Mouse (Mus musculus) kidney, embryonic 14.5 days (tissue): ENCODE data around the gene Tmem222. TPM values are rescaled to one million over a fixed set of nuclear protein-coding genes. Genes with fewer than 3 reads are reported as not detected.
A peak's percentile ranks its signal among the peaks of the same experiment; 100 is the strongest.

Source experiments
- ATAC-seq: fragments of 200-750 bp; cut with Nextera tagmentation; 2 replicates; pipeline ENCODE4 v1.8.0; 2017; ENCODE audit warnings: moderate number of reproducible peaks, mild to moderate bottlenecking, moderate TSS enrichment, moderate library complexity; ENCODE audit not compliant: low FRiP score, low TSS enrichment
- H3K27ac ChIP-seq: fragments of 300-500 bp; sonication (generic); 2 replicates; pipeline ENCODE4 v1.5.1; 2014; ENCODE audit warnings: low read depth, mild to moderate bottlenecking, low read length, moderate library complexity, mixed read lengths
- H3K27me3 ChIP-seq: fragments of 300-500 bp; sonication (generic); 2 replicates; pipeline ENCODE4 v1.6.1; 2014; ENCODE audit warnings: mild to moderate bottlenecking, low read length; ENCODE audit not compliant: control insufficient read depth, insufficient read depth
- H3K36me3 ChIP-seq: fragments of 300-500 bp; sonication (generic); 2 replicates; pipeline ENCODE4 v1.6.1; 2014; ENCODE audit warnings: low read length, mixed read lengths; ENCODE audit not compliant: control insufficient read depth, insufficient read depth
- H3K4me1 ChIP-seq: fragments of 300-500 bp; sonication (generic); 2 replicates; pipeline ENCODE4 v1.6.1; 2014; ENCODE audit warnings: low read length, mixed read lengths; ENCODE audit not compliant: control insufficient read depth, insufficient read depth
- H3K4me2 ChIP-seq: fragments of 300-500 bp; sonication (generic); replicated peaks from 2 replicates; pipeline ENCODE4 v1.6.1; 2014; ENCODE audit warnings: low read depth, mild to moderate bottlenecking, low read length
- H3K4me3 ChIP-seq: fragments of 300-500 bp; sonication (generic); 2 replicates; pipeline ENCODE4 v1.5.1; 2014; ENCODE audit warnings: mild to moderate bottlenecking, low read length
- H3K9ac ChIP-seq: fragments of 300-500 bp; sonication (generic); 2 replicates; pipeline ENCODE4 v1.6.1; 2014; ENCODE audit warnings: low read depth, mild to moderate bottlenecking, low read length, moderate library complexity
- H3K9me3 ChIP-seq: fragments of 300-500 bp; sonication (generic); 2 replicates; pipeline ENCODE4 v1.6.1; 2016; ENCODE audit warnings: low read length; ENCODE audit not compliant: control insufficient read depth
- WGBS: fragments of 180-500 bp; shearing (Covaris S2); extraction: QIAGEN DNeasy Blood & Tissue Kit; methylation state at CpG from one replicate; pipeline ENCODE4 v1.1.7; 2014; 5-methylcytosine and 5-hydroxymethylcytosine counted together
- polyA plus RNA-seq: library from polyadenylated mRNA; unstranded; fragments of >200 nt; fragmentation: Nextera tagmentation; extraction: Ambion mirVana; gene quantifications from 2 replicates; pipeline ENCODE4 v1.2.1, GENCODE M21; 2014

The Tmem222 gene
- polyA plus RNA-seq, 1 experiment from 2014 or later, result 87.9 TPM

DNA sequence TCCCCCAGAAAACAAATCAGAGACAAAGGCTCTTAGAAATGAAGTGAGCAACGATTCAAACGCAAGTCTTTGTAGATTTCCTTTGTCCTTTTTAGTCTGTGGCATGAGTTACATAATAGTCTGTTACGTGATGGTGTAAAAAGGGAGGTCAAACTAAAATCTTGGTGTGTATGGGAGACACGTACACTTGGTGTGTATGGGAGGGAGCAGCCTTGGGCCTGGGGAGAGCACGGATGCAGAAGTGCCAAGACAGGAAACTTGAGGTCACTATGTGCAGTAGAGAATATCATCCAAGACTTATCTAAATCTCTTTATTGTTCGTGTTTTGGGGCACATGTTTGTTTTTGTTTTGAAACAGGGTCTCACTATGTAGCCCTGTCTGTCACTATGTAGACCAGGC is 475 bp upstream of the Tmem222 start:
- peak overlapping the region; percentile 61 for H3K4me2 ChIP-seq
- peaks cover 23% of the 10 kb centered on the region for H3K4me1 ChIP-seq
- H3K27ac ChIP-seq, result peak overlapping the region; percentile 89
- H3K9ac ChIP-seq, result peak overlapping the region; percentile 88
- no peaks in the 10 kb centered on the region; the same call in 1 of the 2 replicates for H3K36me3 ChIP-seq
- no peak for ATAC-seq
- 28% methylated on average over 6 of the region's 6 CpGs for WGBS
- H3K4me3 ChIP-seq, result peak overlapping the region; percentile 88
- no peaks in the 10 kb centered on the region for H3K9me3 ChIP-seq
- H3K27me3 ChIP-seq, result no peaks in the 10 kb centered on the region

DNA sequence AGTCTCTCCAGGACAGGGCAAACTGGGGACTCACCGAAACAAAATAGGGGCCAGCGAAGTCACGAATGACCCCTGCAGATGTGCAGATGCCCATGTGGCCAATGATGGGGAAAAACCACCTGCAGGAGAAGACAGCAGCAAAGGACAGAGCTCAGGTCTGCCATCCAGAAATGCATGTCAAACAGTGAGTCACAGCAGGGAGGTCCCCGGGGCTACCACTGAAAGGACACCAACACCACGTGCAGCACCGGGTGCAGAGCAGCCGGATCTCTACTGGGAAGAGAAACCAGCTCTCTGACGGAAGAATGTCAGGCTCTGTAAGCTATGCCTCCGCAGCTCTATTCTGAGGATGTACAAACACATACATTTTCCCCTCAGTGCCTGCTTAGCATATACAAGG is 6.7 kb downstream of the Tmem222 start:
- Histone ChIP-seq H3K9me3 (no peaks in the 10 kb centered on the region), H3K36me3 (peaks cover 44% of the 10 kb centered on the region), H3K9ac (no peak overlapping the region), H3K27me3 (no peaks in the 10 kb centered on the region), H3K4me1 (no peaks in the 10 kb centered on the region), H3K27ac (no peak overlapping the region), H3K4me3 (no peak overlapping the region), H3K4me2 (no peak overlapping the region)
- ATAC-seq, result no peak
- WGBS, result 92% methylated on average over 9 of the region's 9 CpGs

- Histone ChIP-seq H3K9ac (no peak overlapping the region), H3K27ac (no peak overlapping the region), H3K4me2 (no peak overlapping the region), H3K4me3 (no peak overlapping the region), H3K9me3 (no peaks in the 10 kb centered on the region), H3K4me1 (no peaks in the 10 kb centered on the region), H3K27me3 (no peaks in the 10 kb centered on the region), H3K36me3 (peaks cover 57% of the 10 kb centered on the region)
- 92% methylated on average over 3 of the region's 3 CpGs for WGBS
- ATAC-seq, result no peak
Measured at GRCm38 (mm10) chr4:133269596-133269995, 8.0 kb downstream of the Tmem222 start.

GRCm38 (mm10) chr4:133268931-133269330 is 8.7 kb downstream of the Tmem222 start:
- Histone ChIP-seq H3K4me3 (no peak overlapping the region), H3K27me3 (no peaks in the 10 kb centered on the region), H3K36me3 (peaks cover 59% of the 10 kb centered on the region), H3K27ac (no peak overlapping the region), H3K4me2 (no peak overlapping the region), H3K9ac (no peak overlapping the region), H3K9me3 (no peaks in the 10 kb centered on the region), H3K4me1 (no peaks in the 10 kb centered on the region)
- ATAC-seq, result no peak
- WGBS, result 90% methylated on average over 3 of the region's 3 CpGs

DNA sequence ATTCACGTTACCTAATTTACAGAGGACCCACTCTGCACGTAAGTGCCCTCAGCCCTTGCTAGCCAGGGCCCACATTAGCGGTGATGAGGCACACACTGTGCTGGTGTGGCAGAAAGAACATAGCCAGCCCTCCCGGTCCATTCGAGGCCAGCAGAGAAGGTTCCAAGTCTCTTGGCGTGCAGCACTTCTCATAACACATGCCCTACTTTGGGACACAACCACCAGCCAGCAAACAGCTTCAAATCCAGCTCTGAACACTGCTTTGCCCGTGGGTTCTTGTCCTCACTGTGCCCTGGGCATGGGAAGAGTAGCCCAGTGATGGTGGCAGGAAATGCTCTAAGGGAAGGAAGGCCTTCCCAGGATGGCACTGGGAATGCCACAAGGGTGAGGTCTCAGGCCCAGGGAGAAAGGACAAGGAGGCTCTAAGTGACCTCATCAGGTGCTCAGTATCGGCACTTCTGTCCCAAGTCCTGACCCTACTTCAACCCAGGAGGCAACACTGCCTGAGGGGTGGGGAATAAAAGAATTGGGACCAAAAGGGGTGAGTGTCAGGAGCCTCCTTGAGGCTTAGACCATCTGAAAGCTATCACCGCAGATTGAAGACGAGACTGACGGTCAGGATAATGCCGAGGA is 11.2 kb downstream of the Tmem222 start:
- Histone ChIP-seq H3K36me3 (peaks cover 61% of the 10 kb centered on the region), H3K4me2 (no peak overlapping the region), H3K4me1 (no peaks in the 10 kb centered on the region), H3K9me3 (no peaks in the 10 kb centered on the region), H3K4me3 (no peak overlapping the region), H3K9ac (no peak overlapping the region), H3K27me3 (no peaks in the 10 kb centered on the region), H3K27ac (no peak overlapping the region)
- 92% methylated on average over 12 of the region's 12 CpGs for WGBS
- ATAC-seq, result no peak

GRCm38 (mm10) chr4:133265759-133266158 is 11.8 kb downstream of the Tmem222 start:
- Histone ChIP-seq H3K27ac (no peak overlapping the region), H3K4me2 (no peak overlapping the region), H3K9me3 (no peaks in the 10 kb centered on the region), H3K9ac (no peak overlapping the region), H3K36me3 (peaks cover 58% of the 10 kb centered on the region), H3K4me3 (no peak overlapping the region), H3K4me1 (no peaks in the 10 kb centered on the region), H3K27me3 (no peaks in the 10 kb centered on the region)
- ATAC-seq, result no peak
- 77% methylated on average over 4 of the region's 4 CpGs for WGBS

- H3K9me3 ChIP-seq, result no peaks in the 10 kb centered on the region
- H3K9ac ChIP-seq, result no peak overlapping the region
- no peak for ATAC-seq
- H3K27ac ChIP-seq, result no peak overlapping the region
- H3K36me3 ChIP-seq, result peaks cover 55% of the 10 kb centered on the region
- no peak overlapping the region for H3K4me3 ChIP-seq
- no peak overlapping the region for H3K4me2 ChIP-seq
- no peaks in the 10 kb centered on the region for H3K27me3 ChIP-seq
- 96% methylated on average over 3 of the region's 3 CpGs for WGBS
- H3K4me1 ChIP-seq, result no peaks in the 10 kb centered on the region
Measured at GRCm38 (mm10) chr4:133265297-133265696, 12.3 kb downstream of the Tmem222 start.

DNA sequence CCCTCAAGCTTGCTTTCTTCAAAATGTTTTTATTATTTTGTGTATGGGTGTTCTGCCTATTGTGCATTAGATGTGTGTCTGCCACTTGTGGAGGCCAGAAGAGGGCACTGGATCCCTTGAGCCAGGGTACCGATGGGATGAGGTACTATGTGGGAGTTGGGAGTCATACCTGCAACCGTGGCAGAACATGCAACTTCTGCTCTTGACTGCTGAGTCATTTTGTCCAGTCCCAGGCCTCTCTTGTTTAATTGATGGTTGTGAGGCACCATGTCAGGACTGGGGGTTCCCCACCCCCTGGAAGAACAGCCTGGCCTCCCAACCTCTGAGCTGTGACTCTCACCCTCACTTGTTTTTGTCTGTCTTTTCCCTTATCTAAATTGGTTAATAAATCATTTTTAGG is 13.0 kb downstream of the Tmem222 start:
- 92% methylated on average over 2 of the region's 2 CpGs for WGBS
- ATAC-seq, result no peak
- no peak overlapping the region for H3K4me3 ChIP-seq
- no peaks in the 10 kb centered on the region for H3K27me3 ChIP-seq
- H3K27ac ChIP-seq, result no peak overlapping the region
- no peak overlapping the region for H3K9ac ChIP-seq
- no peaks in the 10 kb centered on the region for H3K4me1 ChIP-seq
- no peak overlapping the region for H3K4me2 ChIP-seq
- H3K36me3 ChIP-seq, result peaks cover 53% of the 10 kb centered on the region
- no peaks in the 10 kb centered on the region for H3K9me3 ChIP-seq

DNA sequence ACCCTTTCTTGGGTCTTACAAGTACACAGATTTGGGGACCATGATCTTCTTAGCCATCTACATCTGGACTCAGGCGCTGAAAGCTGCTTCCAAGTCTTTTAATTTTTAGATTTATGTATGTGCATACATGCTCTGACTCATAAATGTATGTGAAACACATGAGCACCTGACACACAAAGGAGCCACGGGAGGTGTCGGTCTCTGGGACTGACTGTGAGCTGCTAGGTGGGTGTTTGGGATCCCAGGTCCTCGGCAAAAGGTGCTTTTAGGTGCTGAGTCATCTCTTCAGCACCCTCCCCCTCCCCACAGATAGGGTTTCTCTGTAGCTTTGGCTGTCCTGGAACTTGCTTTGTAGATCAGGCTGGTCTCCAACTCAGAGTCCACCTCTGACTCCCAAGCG is 13.8 kb downstream of the Tmem222 start:
- no peak overlapping the region for H3K9ac ChIP-seq
- H3K27me3 ChIP-seq, result no peaks in the 10 kb centered on the region
- no peak overlapping the region for H3K27ac ChIP-seq
- ATAC-seq, result no peak
- H3K4me2 ChIP-seq, result no peak overlapping the region
- H3K4me1 ChIP-seq, result no peaks in the 10 kb centered on the region
- H3K4me3 ChIP-seq, result no peak overlapping the region
- no peaks in the 10 kb centered on the region for H3K9me3 ChIP-seq
- WGBS, result 92% methylated on average over 5 of the region's 5 CpGs
- H3K36me3 ChIP-seq, result peaks cover 45% of the 10 kb centered on the region
